Mouse (Mus musculus) brain, embryonic 14.5 days (tissue): ENCODE results near the gene Ormdl3.

Source experiments
- CTCF ChIP-seq: fragments of 200-500 bp; IDR thresholded peaks from 2 replicates; pipeline ENCODE4 v1.5.1; 2012; ENCODE audit warnings: inconsistent platforms, mild to moderate bottlenecking, moderate library complexity, borderline replicate concordance; ENCODE audit not compliant: insufficient read depth, insufficient read length; ENCODE audit errors: extremely low read depth
- POLR2A ChIP-seq: fragments of 200-500 bp; IDR thresholded peaks from 2 replicates; pipeline ENCODE4 v1.6.1; 2012; ENCODE audit warnings: mild to moderate bottlenecking, inconsistent platforms, borderline replicate concordance; ENCODE audit not compliant: poor library complexity, insufficient read depth, insufficient read length, severe bottlenecking; ENCODE audit errors: extremely low read depth

GRCm38 (mm10) chr11:98589306-98589705, 2.1 kb upstream of the Ormdl3 start:
- TF ChIP-seq CTCF (no peak), POLR2A (no peak)
